Mouse (Mus musculus): ENCODE results near the gene Msl1. TPM values are rescaled to one million over a fixed set of nuclear protein-coding genes. Genes with fewer than 3 reads are reported as not detected.

Msl1 gene
- total and polyA plus RNA-seq, 2 experiments from 2014 or later = 25.0 to 77.7 TPM

DNA sequence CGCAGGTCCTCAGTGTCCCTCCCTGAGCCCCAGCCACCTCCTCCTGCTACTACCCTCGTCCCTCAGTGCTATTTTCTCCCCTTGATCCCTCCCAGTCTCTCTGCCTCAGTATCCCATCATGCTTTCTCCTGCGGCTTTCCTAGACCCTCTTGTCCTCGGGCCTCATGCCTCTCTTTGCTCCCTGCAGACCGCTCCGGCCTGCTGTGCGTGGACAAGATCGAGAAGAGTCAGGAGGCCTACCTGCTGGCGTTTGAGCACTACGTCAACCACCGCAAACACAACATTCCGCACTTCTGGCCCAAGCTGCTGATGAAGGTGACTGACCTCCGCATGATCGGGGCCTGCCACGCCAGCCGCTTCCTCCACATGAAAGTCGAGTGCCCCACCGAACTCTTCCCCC lies 31.2 kb upstream of the Msl1 start:
- Histone ChIP-seq H3K9me3 (ENCODE audit: low read length) (no peaks in the 10 kb centered on the region), H3K36me3 (ENCODE audit: insufficient read depth, low read length) (peaks cover 44% of the 10 kb centered on the region), H3K4me1 (ENCODE audit: insufficient read depth, low read length) (peaks cover 23% of the 10 kb centered on the region; the same call in 1 of the 2 replicates), H3K4me3 (ENCODE audit: low read length) (no peak overlapping the region), H3K27ac (no peak overlapping the region), H3K27me3 (ENCODE audit: insufficient read depth, low read length) (no peaks in the 10 kb centered on the region), H3K9ac (replicated peaks; ENCODE audit: low read length) (no peak overlapping the region), H3K4me2 (ENCODE audit: low read depth, low read length) (no peak overlapping the region)
- TF ChIP-seq CTCF (IDR thresholded peaks at IDR 0.05; ENCODE audit: low read depth) = no peak
- WGBS = 87% methylated on average over 18 of the region's 18 CpGs
- DNase-seq (ENCODE audit: low spot score) (no peak), ATAC-seq (no peak)

DNA sequence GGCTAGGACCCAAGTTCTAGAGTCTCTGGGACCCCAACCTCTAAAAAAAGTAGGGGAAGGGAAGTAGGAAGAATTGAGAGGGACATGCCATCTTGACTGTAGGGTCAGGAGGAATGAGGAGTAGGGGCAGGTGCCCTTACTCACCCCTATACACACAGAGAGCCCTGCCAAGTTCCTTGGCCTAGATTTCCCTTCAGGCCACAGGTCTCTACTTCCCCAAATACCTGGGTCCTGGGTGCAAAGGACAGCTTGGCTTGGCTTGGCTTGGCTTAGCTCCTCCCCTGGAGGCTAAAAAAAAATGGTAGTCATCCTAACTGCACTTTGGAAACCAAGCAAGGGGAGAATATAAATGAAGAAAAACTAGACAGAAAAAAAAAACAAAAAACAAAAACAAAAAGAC lies 30.6 kb upstream of the Msl1 start:
- peaks cover 49% of the 10 kb centered on the region for H3K36me3 ChIP-seq (ENCODE audit: insufficient read depth, low read length)
- ATAC-seq = no peak
- no peaks in the 10 kb centered on the region for H3K27me3 ChIP-seq (ENCODE audit: insufficient read depth, low read length)
- H3K27ac ChIP-seq = peak overlapping the region; percentile 78
- no peak for TF ChIP-seq CTCF (IDR thresholded peaks at IDR 0.05; ENCODE audit: low read depth)
- no peak for DNase-seq (ENCODE audit: low spot score)
- H3K9ac ChIP-seq (replicated peaks; ENCODE audit: low read length) = no peak overlapping the region
- H3K4me3 ChIP-seq (ENCODE audit: low read length) = no peak overlapping the region
- no peaks in the 10 kb centered on the region for H3K9me3 ChIP-seq (ENCODE audit: low read length)
- H3K4me1 ChIP-seq (ENCODE audit: insufficient read depth, low read length) = peaks cover 23% of the 10 kb centered on the region; the same call in 1 of the 2 replicates
- H3K4me2 ChIP-seq (ENCODE audit: low read depth, low read length) = no peak overlapping the region

DNA sequence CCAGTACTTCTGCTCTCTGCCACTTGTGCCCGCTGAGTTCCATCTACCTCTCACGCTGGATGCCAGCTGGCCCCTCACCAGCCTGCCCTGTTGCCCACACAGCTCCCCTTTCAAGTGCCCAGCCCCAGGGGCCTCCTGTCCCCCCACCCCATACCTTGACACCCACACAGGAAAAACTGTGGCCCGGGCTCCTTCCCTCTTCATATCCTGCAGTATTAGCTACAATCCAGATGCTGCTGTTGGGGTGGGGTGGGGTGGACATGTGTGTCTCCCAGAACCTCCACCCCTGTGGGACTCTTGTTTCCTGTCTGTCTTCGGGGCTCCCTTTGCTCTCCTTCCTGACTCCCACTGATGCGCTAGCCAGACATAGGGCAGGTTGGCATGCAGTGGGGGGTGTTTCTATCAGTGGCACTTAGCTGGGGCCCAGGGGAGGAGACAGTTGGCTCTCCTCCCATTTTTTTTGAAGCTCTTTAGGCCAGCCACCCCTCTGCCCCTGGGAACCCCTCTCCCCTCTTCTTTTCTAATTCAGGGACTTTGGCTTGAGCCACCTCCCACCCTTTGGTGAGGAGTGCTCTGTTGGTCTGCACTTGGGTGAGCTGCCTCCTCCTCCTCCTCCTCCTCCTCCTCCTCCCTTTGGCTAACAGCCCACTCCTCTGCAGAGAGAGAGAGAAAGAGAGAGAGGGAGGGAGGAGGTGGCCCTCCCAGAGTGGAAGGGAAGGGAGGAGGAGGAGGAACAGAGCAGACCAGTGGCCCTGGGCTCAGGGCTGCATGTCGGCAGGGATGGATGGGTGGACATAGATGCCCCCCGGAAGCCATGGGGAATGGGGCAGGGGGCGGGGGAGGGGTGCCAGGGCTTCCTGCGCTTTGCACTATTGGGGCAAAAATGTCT lies 29.7 kb upstream of the Msl1 start:
- peak; percentile 57 for DNase-seq (ENCODE audit: low spot score)

GRCm38 (mm10) chr11:98766346-98766745 lies 29.0 kb upstream of the Msl1 start:
- H3K27ac ChIP-seq = peak overlapping the region; percentile 78; the same call in 1 of the 2 replicates
- H3K27me3 ChIP-seq (ENCODE audit: insufficient read depth, low read length) = no peaks in the 10 kb centered on the region
- no peak for ATAC-seq
- H3K9me3 ChIP-seq (ENCODE audit: low read length) = no peaks in the 10 kb centered on the region
- peaks cover 60% of the 10 kb centered on the region for H3K36me3 ChIP-seq (ENCODE audit: insufficient read depth, low read length)
- DNase-seq (ENCODE audit: low spot score) = no peak
- H3K4me1 ChIP-seq (ENCODE audit: insufficient read depth, low read length) = peaks cover 23% of the 10 kb centered on the region; the same call in 1 of the 2 replicates
- H3K4me2 ChIP-seq (ENCODE audit: low read depth, low read length) = no peak overlapping the region
- no peak overlapping the region for H3K4me3 ChIP-seq (ENCODE audit: low read length)
- WGBS = 23% methylated on average over 2 of the region's 2 CpGs
- no peak for TF ChIP-seq CTCF (IDR thresholded peaks at IDR 0.05; ENCODE audit: low read depth)
- H3K9ac ChIP-seq (replicated peaks; ENCODE audit: low read length) = 0 out of 2 replicates have a peak overlapping the region, but pooled peaks have one; percentile 9

More for the DNA sequence above, 29.7 kb upstream of the Msl1 start:
- ATAC-seq = no peak
- 46% methylated on average over 8 of the region's 9 CpGs for WGBS
- Histone ChIP-seq H3K4me2 (ENCODE audit: low read depth, low read length) (no peak overlapping the region), H3K9ac (replicated peaks; ENCODE audit: low read length) (no peak overlapping the region), H3K4me1 (ENCODE audit: insufficient read depth, low read length) (peaks cover 23% of the 10 kb centered on the region; the same call in 1 of the 2 replicates), H3K27ac (peak overlapping the region; percentile 78), H3K36me3 (ENCODE audit: insufficient read depth, low read length) (peaks cover 54% of the 10 kb centered on the region), H3K4me3 (ENCODE audit: low read length) (no peak overlapping the region), H3K9me3 (ENCODE audit: low read length) (no peaks in the 10 kb centered on the region), H3K27me3 (ENCODE audit: insufficient read depth, low read length) (no peaks in the 10 kb centered on the region)
- TF ChIP-seq CTCF (IDR thresholded peaks at IDR 0.05; ENCODE audit: low read depth) = no peak

GRCm38 (mm10) chr11:98766816-98767215 lies 28.5 kb upstream of the Msl1 start:
- Histone ChIP-seq H3K4me2 (ENCODE audit: low read depth, low read length) (no peak overlapping the region), H3K4me1 (ENCODE audit: insufficient read depth, low read length) (peaks cover 23% of the 10 kb centered on the region; the same call in 1 of the 2 replicates), H3K9me3 (ENCODE audit: low read length) (no peaks in the 10 kb centered on the region), H3K4me3 (ENCODE audit: low read length) (no peak overlapping the region), H3K9ac (replicated peaks; ENCODE audit: low read length) (0 out of 2 replicates have a peak overlapping the region, but pooled peaks have one; percentile 9), H3K27me3 (ENCODE audit: insufficient read depth, low read length) (no peaks in the 10 kb centered on the region), H3K36me3 (ENCODE audit: insufficient read depth, low read length) (peaks cover 58% of the 10 kb centered on the region), H3K27ac (peak overlapping the region; percentile 78)
- ATAC-seq (peak; percentile 19; the same call in 1 of the 2 replicates), DNase-seq (ENCODE audit: low spot score) (no peak)
- WGBS = 24% methylated on average over 5 of the region's 5 CpGs
- no peak for TF ChIP-seq CTCF (IDR thresholded peaks at IDR 0.05; ENCODE audit: low read depth)

- H3K27ac ChIP-seq = peak overlapping the region; percentile 78
- H3K4me3 ChIP-seq (ENCODE audit: low read length) = no peak overlapping the region
- H3K4me1 ChIP-seq (ENCODE audit: insufficient read depth, low read length) = peaks cover 24% of the 10 kb centered on the region
- H3K4me2 ChIP-seq (ENCODE audit: low read depth, low read length) = no peak overlapping the region
- 23% methylated on average over 9 of the region's 9 CpGs for WGBS
- ATAC-seq = peak; percentile 27; the same call in 1 of the 2 replicates
- no peak overlapping the region for H3K9ac ChIP-seq (replicated peaks; ENCODE audit: low read length)
- no peaks in the 10 kb centered on the region for H3K27me3 ChIP-seq (ENCODE audit: insufficient read depth, low read length)
- H3K9me3 ChIP-seq (ENCODE audit: low read length) = no peaks in the 10 kb centered on the region
- DNase-seq (ENCODE audit: low spot score) = peak; percentile 70
- TF ChIP-seq CTCF (IDR thresholded peaks at IDR 0.05; ENCODE audit: low read depth) = no peak
- H3K36me3 ChIP-seq (ENCODE audit: insufficient read depth, low read length) = peaks cover 53% of the 10 kb centered on the region
These were observed 28.0 kb upstream of the Msl1 start for GRCm38 (mm10) chr11:98767276-98767675.

Data from hindbrain, postnatal 0 days (tissue).